Mouse (Mus musculus): ENCODE results near the gene Grwd1. TPM values are rescaled to one million over a fixed set of nuclear protein-coding genes. Genes with fewer than 3 reads are reported as not detected.

Grwd1 gene
- polyA plus RNA-seq, 1 experiment, result 14.9 TPM

GRCm38 (mm10) chr7:45786136-45786578 is 44.6 kb downstream of the Grwd1 start:
- Histone ChIP-seq H3K4me1 (ENCODE audit: control insufficient read depth, insufficient read depth, low read length) (no peaks in the 10 kb centered on the region), H3K27me3 (ENCODE audit: control insufficient read depth, insufficient read depth, low read length) (no peaks in the 10 kb centered on the region), H3K27ac (ENCODE audit: insufficient read depth, low read length) (peak overlapping the region; percentile 48), H3K4me3 (replicated peaks; ENCODE audit: insufficient read depth, low read depth, low read length) (peak overlapping the region; percentile 67)
- TF ChIP-seq POLR2A (IDR thresholded peaks at IDR 0.05; ENCODE audit: borderline replicate concordance, insufficient read depth, low read length), result no peak
- TF ChIP-seq CTCF (IDR thresholded peaks at IDR 0.05; ENCODE audit: borderline replicate concordance, insufficient read depth, low read depth, low read length), result no peak
- WGBS, result under 1% methylated on average over 14 of the region's 14 CpGs
- peak; percentile 77 to 85 for DNase-seq

GRCm38 (mm10) chr7:45785388-45786135 is 45.2 kb downstream of the Grwd1 start:
- no peak for TF ChIP-seq POLR2A (IDR thresholded peaks at IDR 0.05; ENCODE audit: borderline replicate concordance, insufficient read depth, low read length)
- no peak for TF ChIP-seq CTCF (IDR thresholded peaks at IDR 0.05; ENCODE audit: borderline replicate concordance, insufficient read depth, low read depth, low read length)
- Histone ChIP-seq H3K27ac (ENCODE audit: insufficient read depth, low read length) (peak overlapping the region; percentile 48), H3K4me1 (ENCODE audit: control insufficient read depth, insufficient read depth, low read length) (no peaks in the 10 kb centered on the region), H3K4me3 (replicated peaks; ENCODE audit: insufficient read depth, low read depth, low read length) (peak overlapping the region; percentile 67), H3K27me3 (ENCODE audit: control insufficient read depth, insufficient read depth, low read length) (no peaks in the 10 kb centered on the region)
- WGBS, result 1% methylated on average over 38 of the region's 42 CpGs
- DNase-seq, result peak; percentile 57 to 69

GRCm38 (mm10) chr7:45784524-45785372 is 46.0 kb downstream of the Grwd1 start, which contains the start of gene Sult2b1:
TSS of gene Sult2b1 (minus strand) at chr7:45784669.
- peak within 1 kb of the TSS; percentile 31 for H3K27ac ChIP-seq (ENCODE audit: insufficient read depth, low read length)
- DNase-seq, result peak; percentile 92 to 93

GRCm38 (mm10) chr7:45783511-45784091 is 47.1 kb downstream of the Grwd1 start, which contains the start of gene Lmtk3:
TSS of gene Lmtk3 (plus strand) at chr7:45783738.
- peak within 1 kb of the TSS; percentile 31 for H3K27ac ChIP-seq (ENCODE audit: insufficient read depth, low read length)
- TF ChIP-seq CTCF (IDR thresholded peaks at IDR 0.05; ENCODE audit: borderline replicate concordance, insufficient read depth, low read depth, low read length) (peak; percentile 30; the same call in 1 of the 2 replicates), POLR2A (IDR thresholded peaks at IDR 0.05; ENCODE audit: borderline replicate concordance, insufficient read depth, low read length) (peak; percentile 52; the same call in 1 of the 2 replicates)

More at GRCm38 (mm10) chr7:45784524-45785372, 46.0 kb downstream of the Grwd1 start, which contains the start of gene Sult2b1:
- Histone ChIP-seq H3K4me1 (ENCODE audit: control insufficient read depth, insufficient read depth, low read length) (no peaks in the 10 kb centered on the region), H3K27me3 (ENCODE audit: control insufficient read depth, insufficient read depth, low read length) (no peaks in the 10 kb centered on the region), H3K4me3 (replicated peaks; ENCODE audit: insufficient read depth, low read depth, low read length) (peak within 1 kb of the TSS; percentile 70)
- TF ChIP-seq POLR2A (IDR thresholded peaks at IDR 0.05; ENCODE audit: borderline replicate concordance, insufficient read depth, low read length), result no peak
- no peak for TF ChIP-seq CTCF (IDR thresholded peaks at IDR 0.05; ENCODE audit: borderline replicate concordance, insufficient read depth, low read depth, low read length)
- 6% methylated on average over 19 of the region's 20 CpGs for WGBS

GRCm38 (mm10) chr7:45782271-45782670 is 48.5 kb downstream of the Grwd1 start:
- 55% methylated on average over 4 of the region's 4 CpGs for WGBS

More at GRCm38 (mm10) chr7:45783511-45784091, 47.1 kb downstream of the Grwd1 start, which contains the start of gene Lmtk3:
- Histone ChIP-seq H3K4me3 (replicated peaks; ENCODE audit: insufficient read depth, low read depth, low read length) (peak within 1 kb of the TSS; percentile 70), H3K4me1 (ENCODE audit: control insufficient read depth, insufficient read depth, low read length) (0 out of 2 replicates have a peak, but pooled peaks cover 2% of the 10 kb centered on the region), H3K27me3 (ENCODE audit: control insufficient read depth, insufficient read depth, low read length) (no peaks in the 10 kb centered on the region)
- WGBS, result under 1% methylated on average over 38 of the region's 38 CpGs
- DNase-seq, result peak; percentile 88 to 92

GRCm38 (mm10) chr7:45779081-45779641 is 51.6 kb downstream of the Grwd1 start:
- DNase-seq, result no peak
- no peaks in the 10 kb centered on the region for H3K27me3 ChIP-seq (ENCODE audit: control insufficient read depth, insufficient read depth, low read length)
- TF ChIP-seq POLR2A (IDR thresholded peaks at IDR 0.05; ENCODE audit: borderline replicate concordance, insufficient read depth, low read length), result no peak
- TF ChIP-seq CTCF (IDR thresholded peaks at IDR 0.05; ENCODE audit: borderline replicate concordance, insufficient read depth, low read depth, low read length), result no peak
- no peak overlapping the region for H3K27ac ChIP-seq (ENCODE audit: insufficient read depth, low read length)
- 0 out of 2 replicates have a peak, but pooled peaks cover 2% of the 10 kb centered on the region for H3K4me1 ChIP-seq (ENCODE audit: control insufficient read depth, insufficient read depth, low read length)
- H3K4me3 ChIP-seq (replicated peaks; ENCODE audit: insufficient read depth, low read depth, low read length), result no peak overlapping the region
- WGBS, result 16% methylated on average over 22 of the region's 22 CpGs

More at GRCm38 (mm10) chr7:45782271-45782670, 48.5 kb downstream of the Grwd1 start:
- Histone ChIP-seq H3K27me3 (ENCODE audit: control insufficient read depth, insufficient read depth, low read length) (no peaks in the 10 kb centered on the region), H3K4me3 (replicated peaks; ENCODE audit: insufficient read depth, low read depth, low read length) (no peak overlapping the region), H3K4me1 (ENCODE audit: control insufficient read depth, insufficient read depth, low read length) (0 out of 2 replicates have a peak, but pooled peaks cover 2% of the 10 kb centered on the region), H3K27ac (ENCODE audit: insufficient read depth, low read length) (no peak overlapping the region)
- DNase-seq, result no peak
- TF ChIP-seq POLR2A (IDR thresholded peaks at IDR 0.05; ENCODE audit: borderline replicate concordance, insufficient read depth, low read length) (no peak), CTCF (IDR thresholded peaks at IDR 0.05; ENCODE audit: borderline replicate concordance, insufficient read depth, low read depth, low read length) (no peak)

GRCm38 (mm10) chr7:45775237-45775636 is 55.5 kb downstream of the Grwd1 start:
- WGBS, result 83% methylated on average over 7 of the region's 7 CpGs
- no peaks in the 10 kb centered on the region for H3K27me3 ChIP-seq (ENCODE audit: control insufficient read depth, insufficient read depth, low read length)
- no peak overlapping the region for H3K27ac ChIP-seq (ENCODE audit: insufficient read depth, low read length)
- 0 out of 2 replicates have a peak, but pooled peaks cover 2% of the 10 kb centered on the region for H3K4me1 ChIP-seq (ENCODE audit: control insufficient read depth, insufficient read depth, low read length)
- no peak for DNase-seq
- no peak overlapping the region for H3K4me3 ChIP-seq (replicated peaks; ENCODE audit: insufficient read depth, low read depth, low read length)
- TF ChIP-seq CTCF (IDR thresholded peaks at IDR 0.05; ENCODE audit: borderline replicate concordance, insufficient read depth, low read depth, low read length), result no peak
- TF ChIP-seq POLR2A (IDR thresholded peaks at IDR 0.05; ENCODE audit: borderline replicate concordance, insufficient read depth, low read length), result no peak

Other genes starting within 250 kb of the Grwd1 start
- not detected in 2 replicates for gene Fgf21, start 215.5 kb downstream of the Grwd1 start, polyA plus RNA-seq (2012; rRNA removed)
- 0.07 and 0.08 TPM in 2 replicates for gene Fut1, start 213.7 kb downstream of the Grwd1 start, polyA plus RNA-seq (2012; rRNA removed)
- gene Izumo1, start 209.1 kb downstream of the Grwd1 start, polyA plus RNA-seq (2012; rRNA removed), result 0.08 and 0.18 TPM in 2 replicates
- 7.6 and 7.7 TPM in 2 replicates for gene Rasip1, start 203.5 kb downstream of the Grwd1 start, polyA plus RNA-seq (2012; rRNA removed)
- 7.1 and 9.8 TPM in 2 replicates for gene Mamstr, start 191.0 kb downstream of the Grwd1 start, polyA plus RNA-seq (2012; rRNA removed)
- 1.4 and 1.7 TPM in 2 replicates for gene Fut2, start 164.6 kb downstream of the Grwd1 start, polyA plus RNA-seq (2012; rRNA removed)
- gene Ntn5, start 146.9 kb downstream of the Grwd1 start, polyA plus RNA-seq (2012; rRNA removed), result 0.10 and 0.16 TPM in 2 replicates
- 0.29 and 0.64 TPM in 2 replicates for gene Sec1, start 136.5 kb downstream of the Grwd1 start, polyA plus RNA-seq (2012; rRNA removed)
- gene Car11, start 131.1 kb downstream of the Grwd1 start, polyA plus RNA-seq (2012; rRNA removed), result 164 and 166 TPM in 2 replicates
- 222 and 239 TPM in 2 replicates for gene Dbp, start 125.9 kb downstream of the Grwd1 start, polyA plus RNA-seq (2012; rRNA removed)
- gene Rpl18, start 115.5 kb downstream of the Grwd1 start, polyA plus RNA-seq (2012; rRNA removed), result 350 and 359 TPM in 2 replicates
- gene Sphk2, start 112.9 kb downstream of the Grwd1 start, polyA plus RNA-seq (2012; rRNA removed), result 27.7 and 29.3 TPM in 2 replicates
- gene Fam83e, start 109.7 kb downstream of the Grwd1 start, polyA plus RNA-seq (2012; rRNA removed), result 0.25 and 0.31 TPM in 2 replicates
- gene Spaca4, start 105.1 kb downstream of the Grwd1 start, polyA plus RNA-seq (2012; rRNA removed), result not detected in 2 replicates
- 126 and 130 TPM in 2 replicates for gene Lmtk3, start 47.2 kb downstream of the Grwd1 start, polyA plus RNA-seq (2012; rRNA removed)
- 10.6 and 10.8 TPM in 2 replicates for gene Sult2b1, start 46.3 kb downstream of the Grwd1 start, polyA plus RNA-seq (2012; rRNA removed)
- 112 and 116 TPM in 2 replicates for gene Cyth2, start 16.4 kb downstream of the Grwd1 start, polyA plus RNA-seq (2012; rRNA removed)
- gene Kcnj14, start 6.2 kb downstream of the Grwd1 start, polyA plus RNA-seq (2012; rRNA removed), result 6.0 and 7.3 TPM in 2 replicates
- gene Kdelr1, start 41.8 kb upstream of the Grwd1 start, polyA plus RNA-seq (2012; rRNA removed), result 99.9 and 106 TPM in 2 replicates
- 14.9 and 16.4 TPM in 2 replicates for gene Grin2d, start 47.4 kb upstream of the Grwd1 start, polyA plus RNA-seq (2012; rRNA removed)
- not detected in 2 replicates for gene Syngr4, start 65.8 kb upstream of the Grwd1 start, polyA plus RNA-seq (2012; rRNA removed)
- 42.0 and 46.5 TPM in 2 replicates for gene Tmem143, start 66.0 kb upstream of the Grwd1 start, polyA plus RNA-seq (2012; rRNA removed)
- gene Emp3, start 90.5 kb upstream of the Grwd1 start, polyA plus RNA-seq (2012; rRNA removed), result 5.4 and 6.5 TPM in 2 replicates
- gene Ccdc114, start 93.1 kb upstream of the Grwd1 start, polyA plus RNA-seq (2012; rRNA removed), result 3.4 and 5.1 TPM in 2 replicates
- 2.7 and 2.8 TPM in 2 replicates for gene Abcc6, start 199.4 kb upstream of the Grwd1 start, polyA plus RNA-seq (2012; rRNA removed)
- gene Nomo1, start 202.8 kb upstream of the Grwd1 start, polyA plus RNA-seq (2012; rRNA removed), result 98.0 and 99.5 TPM in 2 replicates

All from cerebellum, adult 2 months (tissue).